Mouse (Mus musculus): ENCODE data around the gene Cltc.
"Not testable (repeated sequence)": the region's sequence is repeated elsewhere in the genome, so short reads cannot be mapped to it uniquely, and the experiment has no call there.

Gene Cltc

DNA sequence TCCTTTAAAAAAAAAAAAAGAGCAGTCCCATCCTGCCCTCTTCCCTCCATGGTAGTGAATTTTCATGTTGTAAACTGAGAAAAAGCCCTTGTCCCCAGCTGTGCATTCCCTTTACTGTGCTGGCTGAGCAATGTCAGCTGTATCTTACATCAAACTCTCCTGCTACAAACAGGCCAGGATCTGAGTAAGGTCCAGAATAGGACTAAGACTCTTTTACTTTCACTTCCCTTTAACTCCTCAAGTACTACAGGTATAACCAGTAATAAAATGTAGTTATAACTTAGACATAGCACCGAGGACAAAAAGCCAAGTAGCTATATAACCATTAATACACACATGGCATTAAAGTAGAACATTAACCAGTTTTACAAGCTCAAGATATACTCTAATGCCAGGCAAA lies 18.4 kb downstream of the Cltc start:
- no peak for DNase-seq (ENCODE audit: low read depth, low spot score)

DNA sequence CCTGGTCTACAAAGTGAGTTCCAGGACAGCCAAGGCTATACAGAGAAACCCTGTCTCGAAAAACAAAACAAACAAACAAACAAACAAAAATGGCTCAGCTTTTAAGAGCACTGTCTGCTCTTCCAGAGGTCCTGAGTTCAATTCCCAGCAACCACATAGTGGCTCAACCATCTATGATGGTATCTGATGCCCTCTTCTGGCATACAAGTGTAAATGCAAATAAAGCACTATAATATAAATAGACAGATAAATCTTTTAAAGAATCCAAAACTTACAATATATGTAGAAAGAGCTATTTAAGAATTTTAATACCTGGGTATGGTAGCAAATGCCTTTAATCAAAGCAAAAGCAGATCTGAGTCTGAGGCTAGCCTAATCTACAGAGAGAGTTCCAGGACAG lies 19.1 kb downstream of the Cltc start:
- DNase-seq (ENCODE audit: low read depth, low spot score), result not testable (repeated sequence)

DNA sequence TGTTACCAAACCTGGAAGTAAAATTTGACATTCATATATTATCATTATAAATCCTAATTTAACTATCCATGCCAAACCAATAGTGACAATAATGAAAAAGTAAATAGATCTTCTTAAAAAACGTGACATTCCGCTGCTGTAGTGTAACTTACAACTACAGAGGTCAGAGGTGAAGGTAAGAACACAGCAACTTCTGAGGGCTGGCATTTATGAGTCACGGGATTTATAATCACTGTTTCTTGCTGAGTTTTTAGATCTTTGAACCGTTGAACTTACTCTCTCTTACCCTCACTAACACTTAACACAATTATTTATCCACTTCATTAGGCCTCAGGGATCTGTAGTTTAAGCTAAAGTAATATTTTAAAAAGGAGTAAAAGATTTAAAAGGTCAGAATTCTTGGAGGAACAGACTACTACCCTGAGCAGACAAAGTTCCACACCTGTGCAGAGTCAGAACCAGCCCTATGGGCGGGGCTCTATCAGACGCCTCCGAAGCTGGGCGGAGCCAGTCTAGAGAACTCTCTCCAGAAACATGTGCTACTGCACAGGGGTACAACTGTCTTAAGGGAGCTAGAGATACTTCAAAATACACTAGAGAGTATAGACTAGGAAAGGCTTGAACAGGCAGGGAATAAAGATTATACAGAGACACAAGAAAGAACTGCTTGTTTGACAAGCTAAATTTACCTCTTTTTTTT lies 19.9 kb downstream of the Cltc start:
- DNase-seq (ENCODE audit: low read depth, low spot score), result no peak

DNA sequence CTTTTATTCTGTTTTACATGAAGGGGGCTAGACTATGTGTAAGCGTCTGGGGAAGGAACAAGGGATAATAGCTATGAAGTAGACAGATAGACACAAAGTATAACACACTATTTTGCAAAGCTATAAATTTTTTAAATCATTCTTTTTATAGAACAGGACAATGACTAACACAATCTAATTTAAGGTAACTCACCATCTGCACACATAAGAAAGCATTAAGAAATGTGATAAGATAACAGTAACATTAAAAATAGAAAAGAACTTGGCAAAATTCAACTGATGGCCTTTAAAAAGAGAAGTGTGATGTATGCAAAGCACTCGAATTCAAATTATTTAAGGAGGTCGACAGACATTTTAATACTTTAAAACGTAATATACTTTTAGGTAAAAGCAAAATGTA lies 22.4 kb downstream of the Cltc start:
- DNase-seq (ENCODE audit: low read depth, low spot score), result no peak

DNA sequence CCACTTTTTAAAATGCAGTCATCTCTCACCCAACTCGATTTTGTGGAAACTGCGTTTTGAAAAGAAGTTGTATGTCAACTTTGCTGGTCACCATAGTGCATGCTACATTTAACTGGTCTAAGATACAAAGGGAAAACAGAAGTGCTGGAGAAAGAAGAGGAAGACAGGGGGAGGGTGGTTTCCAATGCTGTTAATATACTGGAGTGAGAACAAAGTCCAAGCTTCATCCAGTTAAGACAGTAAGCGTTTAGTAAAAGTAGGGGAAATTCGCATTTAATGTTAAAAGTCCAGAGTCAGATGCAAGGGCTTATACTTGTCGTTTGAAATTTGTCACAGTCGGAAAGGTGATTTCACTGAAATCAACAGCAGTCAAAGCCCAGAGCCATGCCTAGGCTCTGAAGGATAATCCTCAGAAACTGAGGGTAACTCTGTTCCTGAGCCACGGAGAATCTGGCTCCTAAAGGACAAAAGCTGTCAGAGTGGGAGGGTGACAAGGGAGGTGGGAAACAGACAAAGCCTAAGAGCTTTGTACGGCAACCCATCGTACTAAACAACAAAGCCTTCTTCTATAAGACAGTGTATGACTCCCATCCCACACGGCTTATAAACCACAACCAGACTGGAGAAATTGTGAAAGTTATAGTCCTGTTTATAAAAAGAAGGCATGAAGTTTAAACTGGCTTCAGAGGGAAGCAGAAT lies 23.0 kb downstream of the Cltc start:
- DNase-seq (ENCODE audit: low read depth, low spot score), result peak; percentile 64

DNA sequence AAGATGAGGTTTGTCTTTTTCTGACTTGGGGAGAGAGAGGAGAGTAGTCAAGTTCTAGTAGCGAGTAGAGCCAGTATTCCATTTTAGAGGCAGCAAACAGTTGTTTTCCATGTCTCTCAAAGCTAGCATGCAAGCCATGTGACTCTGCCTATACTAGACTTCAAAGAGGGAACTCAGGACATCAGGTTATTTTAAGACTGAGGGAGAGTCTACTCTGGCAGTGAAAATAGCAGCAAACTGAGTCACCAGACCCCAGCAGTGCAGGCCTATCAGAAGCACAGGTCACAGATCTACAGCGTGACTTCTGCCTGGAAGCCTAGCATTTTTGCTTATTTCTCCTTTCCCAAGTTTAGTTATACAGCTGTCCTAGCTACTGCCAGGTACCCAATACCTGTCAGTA lies 25.9 kb downstream of the Cltc start:
- peak; percentile 81 for DNase-seq (ENCODE audit: low read depth, low spot score)

DNA sequence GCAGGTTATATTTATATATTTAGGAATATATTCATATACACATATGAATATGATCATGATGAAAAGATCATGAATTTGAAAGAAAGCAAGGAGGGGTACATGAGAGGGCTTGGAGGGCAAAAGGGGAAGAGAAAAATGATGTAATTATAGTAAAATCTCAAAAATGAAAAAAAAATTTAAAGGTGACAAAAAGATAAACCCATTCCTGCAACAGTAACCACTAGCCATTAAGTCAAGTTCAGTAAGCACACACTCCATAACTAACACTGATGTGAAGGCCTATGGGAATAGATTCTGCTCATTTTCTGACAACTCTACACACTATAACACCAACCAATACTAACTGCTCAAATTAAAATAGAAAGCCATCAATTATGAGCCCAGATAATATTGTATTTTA lies 31.8 kb downstream of the Cltc start:
- no peak for DNase-seq (ENCODE audit: low read depth, low spot score)

DNA sequence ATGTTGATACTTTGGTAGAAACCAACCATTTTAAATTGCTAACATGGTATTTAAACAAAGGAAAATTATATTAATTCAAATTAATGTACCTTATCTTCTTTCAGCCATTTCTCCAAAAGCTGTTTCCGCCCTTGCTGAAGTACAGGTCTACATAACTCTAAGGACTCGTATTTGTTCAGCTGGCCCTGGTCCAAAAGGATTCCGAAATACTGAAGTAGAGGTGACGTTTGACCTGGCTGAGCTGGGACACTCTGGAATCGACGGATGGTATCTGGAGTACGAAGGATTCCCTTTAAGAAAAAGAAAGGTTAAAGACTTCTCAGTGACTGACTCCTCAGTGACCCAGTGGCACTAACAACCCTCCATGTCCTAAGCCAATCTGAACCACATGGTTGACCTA lies 32.4 kb downstream of the Cltc start:
- no peak for DNase-seq (ENCODE audit: low read depth, low spot score)

DNA sequence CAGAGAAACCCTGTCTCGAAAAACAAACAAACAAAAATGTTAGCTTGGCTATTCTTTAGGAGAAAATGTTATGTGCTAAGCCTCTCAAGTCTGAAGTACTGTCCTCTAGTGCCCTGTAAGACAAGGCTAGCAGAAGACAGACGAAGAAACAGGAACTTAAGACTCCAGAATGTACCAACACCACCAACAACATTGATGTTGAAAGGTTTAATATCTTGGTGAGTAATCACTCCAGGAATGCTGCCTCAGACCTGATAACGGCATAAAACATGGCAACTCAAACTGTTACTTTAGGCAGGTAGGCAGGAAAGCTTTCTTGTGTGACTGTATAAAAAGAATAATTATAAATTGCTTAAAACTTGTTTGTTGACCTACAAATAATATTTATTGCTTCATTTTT lies 33.4 kb downstream of the Cltc start:
- no peak for DNase-seq (ENCODE audit: low read depth, low spot score)

DNA sequence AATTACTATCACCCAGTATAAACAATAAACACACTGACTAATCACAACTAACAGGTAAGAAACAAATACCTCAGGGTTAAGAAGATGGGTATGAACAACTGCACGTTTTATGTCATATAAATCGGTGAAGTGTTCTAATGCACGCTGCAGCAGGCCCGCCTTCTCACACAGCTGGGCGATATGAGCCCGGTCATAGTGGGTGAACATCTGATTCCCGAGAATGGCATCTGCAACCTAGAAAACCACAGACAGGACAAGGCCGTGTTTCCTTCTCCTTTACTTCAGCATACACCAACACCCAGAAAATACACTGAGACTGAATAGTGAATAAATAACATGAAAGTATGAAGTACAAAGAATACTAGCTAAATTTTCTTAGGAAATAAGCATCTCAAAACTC lies 38.0 kb downstream of the Cltc start:
- no peak for DNase-seq (ENCODE audit: low read depth, low spot score)

DNA sequence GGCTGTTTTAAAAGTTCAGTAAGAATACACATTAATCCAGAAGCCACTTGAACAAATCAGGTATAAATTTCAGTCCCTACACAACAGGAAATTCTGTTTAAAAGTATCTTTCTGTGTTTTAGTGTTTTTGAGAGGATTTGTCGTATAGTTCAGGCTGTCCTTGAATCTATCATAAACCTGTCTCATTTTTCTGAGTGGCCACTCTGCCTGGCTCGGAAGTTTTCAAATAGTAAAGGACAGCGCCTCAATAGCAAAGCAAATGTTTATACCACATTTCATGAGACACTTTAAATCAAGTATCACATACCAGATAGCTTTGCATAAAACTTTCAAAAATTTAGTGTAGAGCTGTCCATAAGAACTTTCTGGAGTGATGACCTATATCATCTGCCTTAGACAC lies 39.0 kb downstream of the Cltc start:
- DNase-seq (ENCODE audit: low read depth, low spot score), result no peak

DNA sequence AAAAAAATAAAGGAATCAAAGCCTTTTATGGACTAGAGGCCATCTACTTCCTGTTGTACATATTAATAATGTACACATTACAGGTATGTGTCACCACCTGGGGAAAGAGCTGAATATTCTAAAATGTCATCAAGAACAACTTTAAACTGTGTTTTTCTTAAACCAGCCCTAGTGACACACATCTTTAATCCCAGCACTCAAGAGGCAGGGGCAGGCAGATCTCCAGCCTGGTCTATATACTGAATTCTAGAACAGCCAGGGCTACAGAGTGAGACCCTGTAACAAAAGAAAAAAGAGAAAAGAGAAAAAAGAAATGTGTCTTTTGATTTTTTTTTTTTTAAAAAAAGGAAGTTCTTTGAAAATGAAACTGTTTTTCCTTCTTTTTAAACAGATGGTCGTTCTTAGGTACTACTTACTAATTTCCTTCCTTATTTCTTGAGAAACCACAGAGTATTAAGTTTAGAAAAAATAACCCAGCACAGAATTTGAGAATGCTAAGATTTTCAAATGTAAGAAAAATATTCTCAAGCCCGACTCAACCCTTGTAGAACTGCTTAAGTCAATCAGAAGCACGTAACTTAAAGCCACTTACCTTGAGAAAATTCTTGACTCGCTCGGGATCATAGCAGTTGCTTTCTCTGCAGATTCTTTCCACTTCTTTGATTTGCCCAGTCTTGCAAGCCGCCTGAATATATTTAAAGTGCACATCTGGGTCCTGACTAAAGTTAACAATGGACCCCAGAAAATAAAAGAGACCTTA lies 39.9 kb downstream of the Cltc start:
- DNase-seq (ENCODE audit: low read depth, low spot score), result no peak

DNA sequence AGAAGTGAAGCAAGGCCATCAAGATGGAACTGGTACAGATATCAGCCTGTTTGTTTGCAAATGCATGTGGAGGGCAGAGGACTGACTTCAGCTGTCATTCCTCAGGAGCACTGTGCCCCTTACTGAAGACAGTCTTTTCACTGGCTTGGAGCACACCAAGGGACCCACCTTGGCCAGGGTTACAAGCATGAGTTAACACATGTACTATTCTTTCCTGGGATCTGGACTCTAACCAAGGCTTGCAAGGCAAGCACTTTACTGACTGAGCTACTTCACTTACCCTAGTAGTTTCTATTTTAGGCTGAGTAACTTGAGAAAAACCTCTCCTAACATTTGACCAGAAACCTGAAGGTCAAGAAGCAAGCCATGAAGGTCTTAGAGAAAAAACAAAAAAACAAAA lies 42.8 kb downstream of the Cltc start:
- no peak for DNase-seq (ENCODE audit: low read depth, low spot score)

DNA sequence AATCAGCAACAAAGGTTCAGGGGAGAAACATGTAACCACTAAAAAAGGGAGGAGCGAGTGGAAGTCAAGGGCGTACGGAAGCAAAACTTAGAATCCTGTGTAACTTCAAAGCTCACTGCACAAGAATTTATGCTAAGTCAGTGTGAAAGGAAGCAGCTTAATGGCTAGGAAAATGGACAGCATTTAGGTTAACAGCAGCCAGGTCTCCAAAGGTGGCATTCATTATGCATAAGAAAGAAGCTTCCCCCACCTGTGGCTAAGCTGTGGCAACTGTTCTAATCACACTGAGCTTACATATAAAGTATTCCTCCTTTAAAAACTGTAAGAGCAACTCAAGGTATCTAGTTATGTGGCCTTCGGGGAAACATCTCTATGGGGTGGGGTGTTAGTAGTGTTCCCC lies 56.2 kb downstream of the Cltc start:
- no peak for DNase-seq (ENCODE audit: low read depth, low spot score)

DNA sequence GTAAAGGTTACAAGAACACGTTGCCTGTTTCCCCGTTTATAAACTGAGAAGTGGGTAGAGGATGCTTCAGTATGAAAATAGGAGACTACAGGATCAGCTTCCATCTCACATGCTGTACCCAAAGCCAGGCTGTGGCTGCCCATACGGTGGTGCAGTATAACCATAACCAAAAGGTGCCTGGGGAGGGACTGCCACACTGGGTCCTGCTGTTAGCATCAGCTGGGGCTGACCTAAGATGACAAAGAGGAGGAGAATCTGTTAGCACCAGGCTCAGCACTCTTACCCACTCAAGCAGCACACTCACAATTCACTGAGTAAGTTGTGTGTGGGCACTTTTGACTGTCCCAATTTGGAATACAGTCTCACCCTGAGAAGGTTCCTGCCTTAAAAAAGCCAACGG lies 61.9 kb downstream of the Cltc start:
- DNase-seq (ENCODE audit: low read depth, low spot score), result no peak

DNA sequence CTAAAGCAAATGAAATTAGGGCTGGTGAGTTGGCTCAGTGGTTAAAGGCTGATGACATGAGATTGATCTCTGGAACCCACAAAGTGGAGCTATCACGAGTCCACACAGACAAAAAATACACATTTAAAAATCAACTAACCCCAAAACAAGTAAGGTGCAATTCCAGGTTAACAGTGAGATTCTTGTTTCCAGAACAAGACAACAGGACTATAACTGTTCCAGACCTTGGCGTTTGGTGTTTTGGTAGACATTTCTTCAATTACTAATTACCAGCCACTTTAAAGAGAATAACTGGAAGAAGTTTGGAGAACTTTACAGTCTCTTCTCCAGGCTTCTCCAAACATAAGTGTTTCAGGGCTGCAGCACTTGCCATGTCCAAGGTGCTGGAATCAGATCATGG lies 64.8 kb downstream of the Cltc start:
- no peak for DNase-seq (ENCODE audit: low read depth, low spot score)

DNA sequence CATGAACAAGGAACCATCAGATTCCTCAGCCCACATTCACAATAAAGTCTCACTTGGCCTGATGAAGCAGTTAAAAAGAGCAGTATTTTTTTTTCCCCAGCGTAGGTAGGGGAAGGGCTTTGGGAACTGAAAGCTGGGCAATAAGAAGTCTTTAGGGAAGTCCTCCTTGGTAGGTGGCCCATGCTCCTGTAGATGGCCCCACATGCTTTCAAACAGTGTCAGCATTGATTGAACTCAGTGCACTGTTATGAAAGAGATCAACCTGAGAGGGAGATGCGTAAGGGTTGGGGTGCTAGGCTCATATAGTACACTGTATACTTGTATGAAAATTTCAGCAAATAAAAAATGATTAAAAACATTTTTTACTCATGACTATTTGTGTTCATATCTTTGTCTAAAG lies 65.4 kb downstream of the Cltc start:
- DNase-seq (ENCODE audit: low read depth, low spot score), result no peak

DNA sequence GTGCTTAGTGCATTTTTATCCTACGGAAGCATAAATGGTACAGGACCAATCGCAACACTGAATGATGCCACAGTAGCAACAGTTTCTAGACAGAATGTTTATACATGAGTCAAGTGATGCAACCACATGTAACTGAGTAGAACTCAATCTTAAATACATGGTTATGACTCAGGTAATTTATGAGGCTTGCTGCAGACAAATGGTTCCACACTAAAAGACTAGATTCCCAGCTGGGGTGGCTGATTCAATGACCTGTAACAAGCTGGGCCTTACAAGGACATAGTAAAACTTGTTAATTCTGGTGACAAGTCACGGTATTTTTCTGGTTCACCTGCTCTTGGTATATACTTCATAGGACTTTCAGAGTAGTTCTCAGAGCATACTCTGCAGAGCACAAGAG lies 65.9 kb downstream of the Cltc start:
- DNase-seq (ENCODE audit: low read depth, low spot score), result no peak

DNA sequence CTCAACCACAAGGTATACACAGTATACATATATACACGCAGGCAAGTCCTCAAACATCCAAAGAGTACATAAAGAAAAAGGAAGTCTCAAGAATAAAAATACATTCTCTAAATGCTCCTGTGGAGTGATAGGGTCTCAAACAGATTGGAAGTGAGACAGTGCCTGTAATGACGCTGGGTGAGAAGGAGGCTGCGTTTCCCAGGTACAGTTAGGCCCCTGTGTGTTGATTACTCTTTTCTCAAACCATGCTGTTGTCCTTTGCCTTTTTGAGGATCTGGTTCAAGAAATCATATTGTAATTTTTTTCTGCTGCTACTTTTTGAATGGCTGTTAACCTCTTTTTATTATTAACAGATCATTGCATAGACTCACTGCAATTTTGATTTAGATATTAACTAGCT lies 67.0 kb downstream of the Cltc start:
- DNase-seq (ENCODE audit: low read depth, low spot score), result no peak

DNA sequence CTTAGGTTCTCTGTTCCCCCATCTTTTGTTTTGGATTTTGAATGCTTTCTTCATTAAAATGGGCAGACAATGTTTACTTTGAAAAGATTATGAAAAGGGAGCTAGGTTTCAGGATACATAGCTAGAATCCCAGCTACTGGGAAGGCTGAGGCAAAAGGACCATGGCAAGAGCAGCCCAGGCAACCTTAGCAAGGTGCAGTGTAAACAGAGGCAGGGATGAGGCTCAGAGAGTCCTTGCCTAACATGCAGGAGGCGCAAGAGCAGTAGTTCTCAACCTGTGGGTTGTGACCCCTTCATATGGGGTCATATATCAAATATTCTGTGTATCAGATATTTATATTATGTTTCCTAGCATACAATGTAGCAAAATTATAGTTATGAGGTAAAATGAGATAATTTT lies 72.0 kb downstream of the Cltc start:
- DNase-seq (ENCODE audit: low read depth, low spot score), result no peak

DNA sequence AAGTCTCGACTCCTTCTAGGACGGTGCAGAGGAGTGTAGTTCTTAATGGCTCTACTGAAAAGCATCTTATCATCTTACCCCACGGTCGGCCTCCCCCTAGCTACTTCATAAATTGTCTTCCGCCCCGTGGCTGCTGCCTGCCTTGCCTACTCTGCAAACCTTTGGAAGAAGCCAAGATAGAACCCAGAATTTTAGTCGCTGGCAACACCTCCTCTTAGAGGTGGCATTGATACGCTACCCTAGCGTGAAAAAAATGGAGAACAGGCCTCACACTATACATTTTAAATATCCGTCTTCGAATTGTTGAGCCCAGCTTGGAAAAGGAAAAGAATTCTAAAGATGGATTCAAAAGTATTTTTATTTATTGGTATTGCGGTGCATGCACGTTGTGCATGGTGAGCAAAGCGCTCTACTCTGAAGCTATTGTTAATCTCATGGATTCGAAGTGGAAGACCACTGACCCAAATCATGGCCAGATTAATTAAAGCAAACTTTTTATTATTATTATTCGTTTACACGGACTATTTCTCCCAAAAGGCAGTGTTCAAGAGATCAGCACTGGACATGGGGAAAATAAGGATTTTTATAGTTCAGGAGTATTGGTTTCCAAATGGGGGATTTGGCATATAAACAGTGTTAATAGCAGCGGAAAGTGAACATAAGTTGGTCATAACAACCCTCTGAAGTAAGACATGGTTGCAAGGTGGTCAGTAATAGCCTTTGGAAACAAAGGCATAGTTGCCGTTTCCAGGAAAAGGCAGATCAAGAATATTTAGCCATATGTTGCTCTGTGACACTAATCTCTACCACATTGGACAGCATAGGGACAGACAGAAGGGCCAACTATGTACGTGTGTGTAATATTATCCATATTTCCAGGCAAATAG lies 73.0 kb downstream of the Cltc start:
- no peak for DNase-seq (ENCODE audit: low read depth, low spot score)

Data from brain, adult 2 months (tissue).